Mouse (Mus musculus): Measurements from ENCODE around the gene Zfp385a. TPM values are rescaled to one million over a fixed set of nuclear protein-coding genes. Genes with fewer than 3 reads are reported as not detected.

Zfp385a gene
- polyA plus RNA-seq, 2 experiments, result 16.4 to 23.4 TPM

GRCm38 (mm10) chr15:103366376-103367149, 26.7 kb upstream of the Zfp385a start, which contains the start of gene Itga5:
Itga5 (minus strand) TSS chr15:103366763.
- H3K36me3 ChIP-seq (ENCODE audit: control insufficient read depth, insufficient read depth, low read length), result no peaks in the 10 kb centered on the region
- peak within 1 kb of the TSS; percentile 96 for H3K4me3 ChIP-seq (replicated peaks; ENCODE audit: low read length)
- H3K27me3 ChIP-seq (ENCODE audit: control insufficient read depth, insufficient read depth, low read length), result no peaks in the 10 kb centered on the region
- peak; percentile 75; the same call in 1 of the 2 replicates for TF ChIP-seq POLR2A (IDR thresholded peaks at IDR 0.05; ENCODE audit: borderline replicate concordance, extremely low read depth, insufficient read depth, insufficient read length)
- H3K9me3 ChIP-seq (ENCODE audit: control insufficient read depth, low read length), result no peaks in the 10 kb centered on the region
- H3K27ac ChIP-seq (replicated peaks; ENCODE audit: low read depth, low read length), result peak within 1 kb of the TSS; percentile 92
- peaks cover 28% of the 10 kb centered on the region for H3K4me1 ChIP-seq (ENCODE audit: control insufficient read depth, insufficient read depth, low read length)
- DNase-seq (ENCODE audit: low spot score) (peak; percentile 67), ATAC-seq (ENCODE audit: low FRiP score, low read depth) (peak; percentile 64)
- WGBS, result under 1% methylated on average over 40 of the region's 51 CpGs
- H3K4me2 ChIP-seq (replicated peaks; ENCODE audit: low read depth, low read length, severe bottlenecking), result peak within 1 kb of the TSS; percentile 67
- H3K9ac ChIP-seq (ENCODE audit: low read depth, low read length, severe bottlenecking), result peak within 1 kb of the TSS; percentile 95

- WGBS, result under 1% methylated on average over 51 of the region's 51 CpGs
- ATAC-seq (ENCODE audit: low FRiP score, low read depth), result peak; percentile 44
- no peak for TF ChIP-seq POLR2A (IDR thresholded peaks at IDR 0.05; ENCODE audit: borderline replicate concordance, extremely low read depth, insufficient read depth, insufficient read length)
- Histone ChIP-seq H3K27me3 (ENCODE audit: control insufficient read depth, insufficient read depth, low read length) (no peaks in the 10 kb centered on the region), H3K27ac (replicated peaks; ENCODE audit: low read depth, low read length) (peak overlapping the region; percentile 92), H3K9me3 (ENCODE audit: control insufficient read depth, low read length) (no peaks in the 10 kb centered on the region), H3K4me1 (ENCODE audit: control insufficient read depth, insufficient read depth, low read length) (peaks cover 23% of the 10 kb centered on the region), H3K4me2 (replicated peaks; ENCODE audit: low read depth, low read length, severe bottlenecking) (peak overlapping the region; percentile 67), H3K36me3 (ENCODE audit: control insufficient read depth, insufficient read depth, low read length) (no peaks in the 10 kb centered on the region), H3K4me3 (replicated peaks; ENCODE audit: low read length) (peak overlapping the region; percentile 96), H3K9ac (ENCODE audit: low read depth, low read length, severe bottlenecking) (peak overlapping the region; percentile 95)
- peak; percentile 53 for DNase-seq (ENCODE audit: low spot score)
Observed at GRCm38 (mm10) chr15:103365471-103366375, 25.8 kb upstream of the Zfp385a start.

- H3K27ac ChIP-seq (replicated peaks; ENCODE audit: low read depth, low read length), result peak overlapping the region; percentile 92; the same call in 1 of the 2 replicates
- H3K36me3 ChIP-seq (ENCODE audit: control insufficient read depth, insufficient read depth, low read length), result no peaks in the 10 kb centered on the region
- H3K4me3 ChIP-seq (replicated peaks; ENCODE audit: low read length), result peak overlapping the region; percentile 96
- peak overlapping the region; percentile 67 for H3K4me2 ChIP-seq (replicated peaks; ENCODE audit: low read depth, low read length, severe bottlenecking)
- peak overlapping the region; percentile 95 for H3K9ac ChIP-seq (ENCODE audit: low read depth, low read length, severe bottlenecking)
- H3K9me3 ChIP-seq (ENCODE audit: control insufficient read depth, low read length), result no peaks in the 10 kb centered on the region
- no peak for TF ChIP-seq POLR2A (IDR thresholded peaks at IDR 0.05; ENCODE audit: borderline replicate concordance, extremely low read depth, insufficient read depth, insufficient read length)
- ATAC-seq (ENCODE audit: low FRiP score, low read depth) (no peak), DNase-seq (ENCODE audit: low spot score) (no peak)
- peaks cover 23% of the 10 kb centered on the region for H3K4me1 ChIP-seq (ENCODE audit: control insufficient read depth, insufficient read depth, low read length)
- 47% methylated on average over 4 of the region's 4 CpGs for WGBS
- H3K27me3 ChIP-seq (ENCODE audit: control insufficient read depth, insufficient read depth, low read length), result no peaks in the 10 kb centered on the region
Observed at GRCm38 (mm10) chr15:103364761-103365160, 24.9 kb upstream of the Zfp385a start.

GRCm38 (mm10) chr15:103363809-103364208, 23.9 kb upstream of the Zfp385a start:
- Histone ChIP-seq H3K4me1 (ENCODE audit: control insufficient read depth, insufficient read depth, low read length) (peaks cover 29% of the 10 kb centered on the region), H3K9me3 (ENCODE audit: control insufficient read depth, low read length) (no peaks in the 10 kb centered on the region), H3K27ac (replicated peaks; ENCODE audit: low read depth, low read length) (no peak overlapping the region), H3K4me3 (replicated peaks; ENCODE audit: low read length) (no peak overlapping the region), H3K4me2 (replicated peaks; ENCODE audit: low read depth, low read length, severe bottlenecking) (no peak overlapping the region), H3K27me3 (ENCODE audit: control insufficient read depth, insufficient read depth, low read length) (no peaks in the 10 kb centered on the region), H3K9ac (ENCODE audit: low read depth, low read length, severe bottlenecking) (no peak overlapping the region), H3K36me3 (ENCODE audit: control insufficient read depth, insufficient read depth, low read length) (no peaks in the 10 kb centered on the region)
- ATAC-seq (ENCODE audit: low FRiP score, low read depth), result no peak
- no peak for DNase-seq (ENCODE audit: low spot score)
- no peak for TF ChIP-seq POLR2A (IDR thresholded peaks at IDR 0.05; ENCODE audit: borderline replicate concordance, extremely low read depth, insufficient read depth, insufficient read length)
- 73% methylated on average over 1 of the region's 1 CpGs for WGBS

GRCm38 (mm10) chr15:103362950-103363349, 23.1 kb upstream of the Zfp385a start:
- Histone ChIP-seq H3K9ac (ENCODE audit: low read depth, low read length, severe bottlenecking) (no peak overlapping the region), H3K9me3 (ENCODE audit: control insufficient read depth, low read length) (no peaks in the 10 kb centered on the region), H3K36me3 (ENCODE audit: control insufficient read depth, insufficient read depth, low read length) (no peaks in the 10 kb centered on the region), H3K27ac (replicated peaks; ENCODE audit: low read depth, low read length) (no peak overlapping the region), H3K27me3 (ENCODE audit: control insufficient read depth, insufficient read depth, low read length) (no peaks in the 10 kb centered on the region), H3K4me3 (replicated peaks; ENCODE audit: low read length) (no peak overlapping the region), H3K4me1 (ENCODE audit: control insufficient read depth, insufficient read depth, low read length) (peaks cover 33% of the 10 kb centered on the region), H3K4me2 (replicated peaks; ENCODE audit: low read depth, low read length, severe bottlenecking) (no peak overlapping the region)
- 84% methylated on average over 3 of the region's 3 CpGs for WGBS
- TF ChIP-seq POLR2A (IDR thresholded peaks at IDR 0.05; ENCODE audit: borderline replicate concordance, extremely low read depth, insufficient read depth, insufficient read length), result no peak
- ATAC-seq (ENCODE audit: low FRiP score, low read depth), result no peak
- DNase-seq (ENCODE audit: low spot score), result no peak
